Mouse (Mus musculus): ENCODE data around the gene Ppp1r13l. TPM values are rescaled to one million over a fixed set of nuclear protein-coding genes. Genes with fewer than 3 reads are reported as not detected.

Gene Ppp1r13l
- polyA plus RNA-seq, 1 experiment from 2014 or later: 12.6 TPM

DNA sequence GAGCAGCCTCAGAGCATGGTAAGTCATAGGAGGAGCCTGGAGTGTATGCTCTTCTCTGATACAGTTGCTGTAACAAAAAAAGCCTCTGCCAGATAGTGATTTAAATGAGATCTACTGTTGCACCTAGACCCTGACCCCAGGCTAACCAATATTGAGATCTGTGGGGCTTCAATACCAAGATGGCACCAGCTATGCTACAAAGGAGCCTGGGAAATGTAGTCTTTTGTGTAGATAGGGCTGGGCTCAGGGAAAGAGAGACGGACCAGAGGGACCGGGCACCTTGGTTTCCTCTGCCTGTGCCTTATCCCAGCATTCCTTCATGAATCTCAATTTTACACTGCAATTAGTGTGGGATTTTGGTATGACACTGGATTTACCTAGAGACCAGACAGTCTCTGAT is 13.8 kb downstream of the Ppp1r13l start:
- H3K4me3 ChIP-seq: no peak overlapping the region
- WGBS: 77% methylated on average over 2 of the region's 2 CpGs
- peaks cover 41% of the 10 kb centered on the region for H3K36me3 ChIP-seq
- no peak overlapping the region for H3K9ac ChIP-seq
- ATAC-seq (ENCODE audit: insufficient number of reproducible peaks, insufficient read depth, low FRiP score, low TSS enrichment, low read depth): no peak
- no peak overlapping the region for H3K27ac ChIP-seq
- H3K4me1 ChIP-seq: peaks cover 6% of the 10 kb centered on the region
- no peak overlapping the region for H3K4me2 ChIP-seq
- H3K27me3 ChIP-seq: peaks cover 17% of the 10 kb centered on the region
- no peaks in the 10 kb centered on the region for H3K9me3 ChIP-seq

DNA sequence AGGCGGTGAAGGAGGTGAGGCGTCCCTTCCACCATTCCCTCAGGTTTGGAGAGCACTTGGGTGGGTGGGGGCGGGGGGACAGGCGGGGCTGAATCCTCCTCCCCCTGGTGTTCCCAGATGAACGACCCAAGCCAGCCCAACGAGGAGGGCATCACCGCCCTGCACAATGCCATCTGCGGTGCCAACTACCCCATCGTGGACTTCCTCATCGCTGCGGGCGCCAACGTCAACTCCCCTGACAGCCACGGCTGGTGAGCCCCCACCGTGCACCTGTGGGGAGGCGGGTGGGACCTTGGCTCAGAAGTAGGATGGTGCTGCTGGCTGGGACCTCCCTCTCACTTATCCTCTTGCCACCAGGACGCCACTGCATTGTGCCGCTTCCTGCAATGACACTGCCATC is 15.8 kb downstream of the Ppp1r13l start:
- H3K27ac ChIP-seq: no peak overlapping the region
- 82% methylated on average over 18 of the region's 18 CpGs for whole genome bisulfite sequencing
- H3K4me1 ChIP-seq: no peaks in the 10 kb centered on the region
- no peak overlapping the region for H3K4me3 ChIP-seq
- ATAC-seq (ENCODE audit: insufficient number of reproducible peaks, insufficient read depth, low FRiP score, low TSS enrichment, low read depth): peak; percentile 18; the same call in 1 of the 2 replicates
- H3K4me2 ChIP-seq: no peak overlapping the region
- no peaks in the 10 kb centered on the region for H3K27me3 ChIP-seq
- no peaks in the 10 kb centered on the region for H3K9me3 ChIP-seq
- peaks cover 42% of the 10 kb centered on the region for H3K36me3 ChIP-seq
- H3K9ac ChIP-seq: no peak overlapping the region

DNA sequence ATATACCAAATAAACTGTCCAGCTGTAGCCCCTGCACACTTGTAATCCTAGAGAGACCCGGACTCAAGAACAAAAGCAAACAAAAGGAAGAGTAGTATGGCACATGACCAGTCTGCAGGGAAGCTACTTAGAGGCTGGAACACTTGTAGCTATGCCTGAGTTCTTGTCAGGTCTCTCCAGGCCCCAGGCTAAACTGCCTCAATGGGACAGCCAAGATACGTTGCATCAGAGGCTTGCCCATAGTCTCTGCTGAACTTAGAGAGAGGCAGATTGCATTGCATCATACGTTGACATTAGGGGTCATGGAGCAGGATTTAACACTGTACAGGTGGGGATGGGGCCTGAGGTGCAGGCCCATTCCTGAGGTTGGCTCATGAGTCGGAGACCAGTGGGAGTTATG is 16.5 kb downstream of the Ppp1r13l start:
- 89% methylated on average over 4 of the region's 4 CpGs for WGBS
- no peak overlapping the region for H3K4me3 ChIP-seq
- peaks cover 42% of the 10 kb centered on the region for H3K36me3 ChIP-seq
- H3K4me1 ChIP-seq: no peaks in the 10 kb centered on the region
- no peak overlapping the region for H3K27ac ChIP-seq
- no peak overlapping the region for H3K4me2 ChIP-seq
- no peak for ATAC-seq (ENCODE audit: insufficient number of reproducible peaks, insufficient read depth, low FRiP score, low TSS enrichment, low read depth)
- no peaks in the 10 kb centered on the region for H3K27me3 ChIP-seq
- no peaks in the 10 kb centered on the region for H3K9me3 ChIP-seq
- no peak overlapping the region for H3K9ac ChIP-seq

DNA sequence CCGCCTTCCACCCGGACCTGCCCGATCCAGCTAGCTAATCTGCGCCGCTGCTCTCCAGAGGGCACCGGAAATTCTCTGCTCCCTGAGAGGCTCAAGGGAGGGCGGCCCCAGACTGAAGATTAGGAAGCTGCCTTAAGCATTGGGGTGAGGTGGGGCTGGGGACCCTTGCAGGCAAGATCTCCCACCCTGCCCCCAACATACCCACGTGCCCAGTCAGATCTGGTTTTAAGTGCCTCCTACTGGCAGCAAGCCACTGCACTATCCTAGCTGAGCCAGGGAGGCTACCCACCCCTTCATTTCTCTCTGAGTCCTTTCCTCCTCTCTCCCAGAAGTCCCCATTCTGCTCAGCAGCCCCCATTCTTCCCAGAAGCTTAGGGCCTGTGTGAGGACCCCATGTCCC is 18.5 kb downstream of the Ppp1r13l start:
- Histone ChIP-seq H3K4me3 (no peak overlapping the region), H3K27me3 (no peaks in the 10 kb centered on the region), H3K36me3 (peaks cover 37% of the 10 kb centered on the region), H3K27ac (no peak overlapping the region), H3K9me3 (no peaks in the 10 kb centered on the region), H3K9ac (no peak overlapping the region), H3K4me2 (no peak overlapping the region), H3K4me1 (peaks cover 8% of the 10 kb centered on the region)
- no peak for ATAC-seq (ENCODE audit: insufficient number of reproducible peaks, insufficient read depth, low FRiP score, low TSS enrichment, low read depth)
- WGBS: 58% methylated on average over 8 of the region's 8 CpGs

DNA sequence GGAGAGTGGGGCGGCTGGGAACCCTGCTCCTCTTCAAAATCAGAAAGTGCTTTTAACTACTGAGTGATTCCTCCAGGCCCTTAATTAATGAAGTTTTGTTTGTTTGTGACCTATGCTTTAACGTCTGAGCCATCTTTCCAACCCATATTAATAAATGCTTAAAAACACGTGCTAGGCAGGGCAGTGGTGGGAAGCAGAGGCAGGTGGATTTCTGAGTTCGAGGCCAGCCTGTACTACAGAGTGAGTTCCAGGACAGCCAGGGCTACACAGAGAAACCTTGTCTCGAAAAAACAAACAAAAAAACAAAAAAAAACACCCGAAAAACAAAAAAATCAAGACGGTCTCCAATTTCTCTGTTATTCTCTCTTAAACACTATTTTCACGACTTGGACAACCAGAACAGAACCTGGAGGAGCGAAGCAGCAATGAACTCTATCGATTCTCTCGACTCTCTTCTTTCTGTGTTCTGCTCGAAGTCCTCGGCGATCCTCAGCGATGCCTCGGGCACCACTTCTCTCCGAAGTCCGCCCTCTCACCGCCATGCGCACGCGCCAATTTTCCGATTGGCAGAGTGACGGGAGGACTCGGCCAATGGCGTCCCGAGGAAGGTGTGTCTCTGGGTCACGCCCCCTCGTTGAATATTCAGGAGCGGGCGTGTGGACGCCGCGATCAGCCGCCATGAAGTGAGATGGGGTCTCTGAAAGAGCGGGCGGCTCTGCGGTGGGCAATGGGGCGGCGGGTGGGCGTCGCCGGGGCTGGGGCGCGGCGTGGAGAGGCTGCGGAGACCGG is 22.0 kb downstream of the Ppp1r13l start, which contains the start of gene Ercc2:
Ercc2 (plus strand) TSS at position 634 of the 789 bp plus-strand sequence.
- Histone ChIP-seq H3K9me3 (no peaks in the 10 kb centered on the region), H3K27me3 (no peaks in the 10 kb centered on the region), H3K36me3 (peaks cover 46% of the 10 kb centered on the region), H3K4me3 (peak within 1 kb of the TSS; percentile 92), H3K9ac (peak within 1 kb of the TSS; percentile 94), H3K4me1 (peaks cover 15% of the 10 kb centered on the region), H3K27ac (no peak within 1 kb of the TSS; the same call in 1 of the 2 replicates), H3K4me2 (peak within 1 kb of the TSS; percentile 87)
- 6% methylated on average over 45 of the region's 48 CpGs for WGBS
- peak; percentile 92 for ATAC-seq (ENCODE audit: insufficient number of reproducible peaks, insufficient read depth, low FRiP score, low TSS enrichment, low read depth)

DNA sequence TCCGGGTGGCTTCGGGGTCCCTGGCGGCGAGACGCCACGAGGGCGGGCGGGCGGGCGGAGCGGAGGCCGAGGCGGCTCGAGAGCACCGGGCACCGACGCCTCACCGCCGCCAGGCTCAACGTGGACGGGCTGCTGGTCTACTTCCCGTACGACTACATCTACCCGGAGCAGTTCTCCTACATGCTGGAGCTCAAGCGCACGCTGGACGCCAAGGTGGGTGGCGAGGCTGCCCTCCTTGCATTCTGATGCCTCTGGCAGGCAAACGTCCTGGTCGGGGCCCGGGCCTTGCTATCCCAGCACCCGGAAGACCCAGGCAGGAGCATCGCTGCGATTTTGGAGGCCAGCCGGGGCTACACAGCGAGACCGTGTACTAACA is 22.6 kb downstream of the Ppp1r13l start:
- H3K4me3 ChIP-seq: peak overlapping the region; percentile 92
- H3K4me1 ChIP-seq: peaks cover 15% of the 10 kb centered on the region
- peaks cover 49% of the 10 kb centered on the region for H3K36me3 ChIP-seq
- H3K4me2 ChIP-seq: peak overlapping the region; percentile 87
- 0% methylated on average over 19 of the region's 37 CpGs for whole genome bisulfite sequencing
- no peaks in the 10 kb centered on the region for H3K9me3 ChIP-seq
- H3K27me3 ChIP-seq: no peaks in the 10 kb centered on the region
- no peak overlapping the region; the same call in 1 of the 2 replicates for H3K27ac ChIP-seq
- peak overlapping the region; percentile 94 for H3K9ac ChIP-seq
- peak; percentile 28; the same call in 1 of the 2 replicates for ATAC-seq (ENCODE audit: insufficient number of reproducible peaks, insufficient read depth, low FRiP score, low TSS enrichment, low read depth)

DNA sequence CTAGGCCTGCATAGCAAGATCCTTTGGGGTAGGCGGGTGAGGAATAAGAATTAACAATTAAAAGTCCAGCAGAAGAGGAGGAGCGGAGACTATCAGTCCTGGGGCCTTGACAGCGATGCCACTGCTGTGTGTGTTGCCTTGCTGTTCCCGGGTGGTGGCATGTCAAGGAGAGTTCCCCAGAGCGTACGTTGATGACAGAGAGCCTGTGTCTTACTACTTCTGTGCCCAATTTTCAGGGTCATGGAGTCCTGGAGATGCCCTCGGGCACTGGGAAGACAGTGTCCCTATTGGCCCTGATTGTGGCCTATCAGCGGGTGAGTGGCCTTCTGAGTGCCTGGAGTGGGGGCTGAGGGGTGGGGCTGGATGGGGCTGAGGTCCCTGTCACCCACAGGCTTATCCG is 24.2 kb downstream of the Ppp1r13l start:
- Histone ChIP-seq H3K9ac (peak overlapping the region; percentile 94; the same call in 1 of the 2 replicates), H3K9me3 (no peaks in the 10 kb centered on the region), H3K4me3 (no peak overlapping the region; the same call in 1 of the 2 replicates), H3K27ac (no peak overlapping the region), H3K27me3 (no peaks in the 10 kb centered on the region), H3K4me2 (peak overlapping the region; percentile 87; the same call in 1 of the 2 replicates), H3K36me3 (peaks cover 51% of the 10 kb centered on the region), H3K4me1 (peaks cover 15% of the 10 kb centered on the region)
- ATAC-seq (ENCODE audit: insufficient number of reproducible peaks, insufficient read depth, low FRiP score, low TSS enrichment, low read depth): no peak
- WGBS: 68% methylated on average over 9 of the region's 9 CpGs

DNA sequence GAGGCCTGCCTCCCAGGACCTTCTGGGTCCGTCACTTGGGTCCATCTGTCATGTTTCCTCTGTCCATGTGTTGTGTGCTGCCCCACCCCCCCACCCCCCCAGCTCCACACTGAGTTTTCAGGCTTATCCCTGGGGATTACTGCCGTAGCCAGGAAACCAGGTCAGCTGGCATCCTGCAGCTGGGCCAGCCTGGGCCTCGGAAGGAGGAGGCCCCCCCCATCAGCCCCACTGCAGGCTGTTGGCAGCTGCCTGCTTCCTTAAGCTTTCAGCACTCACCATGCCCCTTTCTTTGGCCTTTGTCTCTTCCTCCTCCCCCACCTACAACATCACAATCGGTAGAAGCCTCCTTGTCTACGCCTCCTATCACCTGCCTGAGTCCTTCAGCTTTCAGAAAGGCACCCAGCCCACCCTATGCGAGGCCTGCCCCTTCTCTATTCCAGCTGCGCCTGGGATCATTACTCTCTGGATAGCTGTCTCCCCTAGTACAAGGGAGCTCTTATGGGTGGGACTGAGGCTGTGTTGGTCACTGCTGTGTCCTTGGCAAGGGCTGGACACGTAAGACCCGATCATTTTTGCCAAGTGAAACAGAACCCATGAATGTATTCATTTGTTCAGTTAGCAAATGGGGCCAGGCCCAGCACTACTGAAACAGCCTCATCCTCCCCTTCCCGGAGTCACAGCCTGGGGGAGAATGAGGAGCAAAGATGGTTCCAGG is 29.3 kb downstream of the Ppp1r13l start:
- no peak overlapping the region for H3K27ac ChIP-seq

DNA sequence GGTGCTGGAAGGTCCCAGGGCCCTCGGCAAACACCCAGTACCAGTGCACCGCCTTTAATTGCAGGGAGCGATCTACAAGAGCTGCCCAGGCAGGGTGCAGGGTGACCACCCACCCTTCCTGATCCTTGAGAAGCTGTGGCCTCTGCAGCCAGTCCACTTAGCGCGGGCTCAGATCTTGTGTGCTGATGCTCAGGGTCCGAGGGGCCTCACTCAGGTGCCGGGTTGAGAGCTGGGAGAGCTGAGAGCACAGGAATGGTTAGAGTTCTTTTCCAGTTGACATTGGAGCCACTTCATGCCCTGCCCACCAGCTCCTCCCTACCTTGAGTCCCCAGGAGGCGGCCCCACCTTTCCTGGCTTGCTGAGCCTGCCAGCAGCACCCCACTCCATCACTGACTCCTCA is 34.9 kb downstream of the Ppp1r13l start:
- no peaks in the 10 kb centered on the region for H3K9me3 ChIP-seq
- 86% methylated on average over 8 of the region's 8 CpGs for WGBS
- no peak overlapping the region for H3K9ac ChIP-seq
- H3K27ac ChIP-seq: no peak overlapping the region
- no peaks in the 10 kb centered on the region for H3K4me1 ChIP-seq
- peaks cover 8% of the 10 kb centered on the region for H3K27me3 ChIP-seq
- ATAC-seq (ENCODE audit: insufficient number of reproducible peaks, insufficient read depth, low FRiP score, low TSS enrichment, low read depth): no peak
- no peak overlapping the region for H3K4me3 ChIP-seq
- H3K36me3 ChIP-seq: peaks cover 67% of the 10 kb centered on the region
- no peak overlapping the region for H3K4me2 ChIP-seq

More for the DNA sequence above, 29.3 kb downstream of the Ppp1r13l start:
- H3K27me3 ChIP-seq: no peaks in the 10 kb centered on the region
- WGBS: 74% methylated on average over 10 of the region's 10 CpGs
- no peak overlapping the region for H3K4me3 ChIP-seq
- H3K4me2 ChIP-seq: no peak overlapping the region
- ATAC-seq (ENCODE audit: insufficient number of reproducible peaks, insufficient read depth, low FRiP score, low TSS enrichment, low read depth): no peak
- peaks cover 100% of the 10 kb centered on the region for H3K36me3 ChIP-seq
- H3K9ac ChIP-seq: no peak overlapping the region
- H3K9me3 ChIP-seq: no peaks in the 10 kb centered on the region
- no peaks in the 10 kb centered on the region; the same call in 1 of the 2 replicates for H3K4me1 ChIP-seq

DNA sequence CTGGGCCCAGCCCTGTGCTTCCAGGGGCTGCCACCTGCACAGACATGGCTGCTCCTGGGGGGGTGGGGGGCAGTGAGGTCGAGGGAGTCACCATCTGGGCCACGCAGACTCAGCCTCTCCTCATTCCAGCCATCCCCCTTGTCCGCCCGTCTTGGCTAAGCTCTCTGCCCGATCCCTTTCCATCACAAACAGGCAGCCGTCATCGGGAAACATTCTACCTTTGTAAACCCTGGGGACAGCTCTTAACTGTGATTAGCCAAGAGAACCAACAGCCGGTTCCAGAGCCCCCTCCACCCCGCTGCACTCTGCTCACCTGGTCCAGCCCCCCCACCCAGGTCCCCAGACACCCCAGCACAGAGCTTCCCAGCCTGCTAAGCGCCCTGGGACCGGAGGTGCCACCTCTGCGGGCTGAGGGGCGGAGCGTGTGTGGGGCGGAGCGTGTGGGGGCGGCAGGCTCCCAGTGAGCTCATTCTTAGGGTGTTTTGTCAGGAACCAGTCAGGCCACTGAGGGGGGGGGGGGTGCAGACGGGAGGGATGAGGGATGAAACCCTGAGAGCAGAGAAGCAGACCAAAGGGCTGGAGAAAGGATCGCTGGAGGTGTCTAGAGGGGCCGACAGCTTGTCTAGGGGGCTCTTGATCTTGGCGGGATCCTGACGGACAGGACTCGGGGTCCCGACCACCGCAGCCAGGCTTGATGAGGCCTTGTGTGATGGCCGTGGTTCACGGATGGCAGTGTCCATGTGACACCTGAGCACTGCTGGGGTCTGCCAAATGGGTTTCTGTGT is 40.1 kb downstream of the Ppp1r13l start:
- Histone ChIP-seq H3K27me3 (peaks cover 59% of the 10 kb centered on the region), H3K36me3 (peaks cover 15% of the 10 kb centered on the region), H3K4me3 (peak overlapping the region; percentile 36), H3K27ac (no peak overlapping the region; the same call in none of the 2 replicates), H3K4me1 (peaks cover 11% of the 10 kb centered on the region), H3K9ac (peak overlapping the region; percentile 41), H3K9me3 (no peaks in the 10 kb centered on the region), H3K4me2 (peak overlapping the region; percentile 57)
- ATAC-seq (ENCODE audit: insufficient number of reproducible peaks, insufficient read depth, low FRiP score, low TSS enrichment, low read depth): peak; percentile 33; the same call in 1 of the 2 replicates
- 1% methylated on average over 27 of the region's 27 CpGs for WGBS

DNA sequence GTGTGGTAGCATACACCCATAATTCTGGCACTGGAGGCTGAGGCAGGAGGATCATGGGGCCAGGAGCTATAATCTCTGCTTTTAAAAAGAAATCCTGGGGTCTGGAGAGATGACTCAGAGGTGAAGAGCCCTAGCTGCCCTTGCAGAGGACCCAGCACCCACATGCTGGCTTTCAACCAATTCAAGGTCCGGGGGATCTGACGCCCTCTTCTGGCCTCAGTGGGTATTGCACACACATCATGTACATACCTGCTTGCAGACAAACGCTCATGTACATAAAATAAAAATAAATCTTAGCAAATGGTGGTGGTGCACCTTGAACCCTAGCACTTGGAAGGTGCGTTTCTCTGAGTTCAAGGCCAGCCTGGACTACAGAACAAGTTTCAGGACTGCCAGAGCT is 41.4 kb downstream of the Ppp1r13l start:
- peaks cover 71% of the 10 kb centered on the region for H3K27me3 ChIP-seq
- H3K36me3 ChIP-seq: 0 out of 2 replicates have a peak, but pooled peaks cover 2% of the 10 kb centered on the region
- no peak overlapping the region for H3K27ac ChIP-seq
- H3K9ac ChIP-seq: no peak overlapping the region
- H3K4me3 ChIP-seq: no peak overlapping the region
- H3K4me1 ChIP-seq: peaks cover 15% of the 10 kb centered on the region
- H3K9me3 ChIP-seq: no peaks in the 10 kb centered on the region
- H3K4me2 ChIP-seq: no peak overlapping the region
- no peak for ATAC-seq (ENCODE audit: insufficient number of reproducible peaks, insufficient read depth, low FRiP score, low TSS enrichment, low read depth)
- 82% methylated on average over 4 of the region's 4 CpGs for WGBS

Measured in embryonic facial prominence, embryonic 13.5 days (tissue).